Mouse (Mus musculus): ENCODE measurements at regions not wholly inside any gene's neighbourhood (a gene's known extent, or its start where the extent isn't known, plus 50 kb on each side); places are given as distances from the start of the nearest gene placed in this dataset.

DNA sequence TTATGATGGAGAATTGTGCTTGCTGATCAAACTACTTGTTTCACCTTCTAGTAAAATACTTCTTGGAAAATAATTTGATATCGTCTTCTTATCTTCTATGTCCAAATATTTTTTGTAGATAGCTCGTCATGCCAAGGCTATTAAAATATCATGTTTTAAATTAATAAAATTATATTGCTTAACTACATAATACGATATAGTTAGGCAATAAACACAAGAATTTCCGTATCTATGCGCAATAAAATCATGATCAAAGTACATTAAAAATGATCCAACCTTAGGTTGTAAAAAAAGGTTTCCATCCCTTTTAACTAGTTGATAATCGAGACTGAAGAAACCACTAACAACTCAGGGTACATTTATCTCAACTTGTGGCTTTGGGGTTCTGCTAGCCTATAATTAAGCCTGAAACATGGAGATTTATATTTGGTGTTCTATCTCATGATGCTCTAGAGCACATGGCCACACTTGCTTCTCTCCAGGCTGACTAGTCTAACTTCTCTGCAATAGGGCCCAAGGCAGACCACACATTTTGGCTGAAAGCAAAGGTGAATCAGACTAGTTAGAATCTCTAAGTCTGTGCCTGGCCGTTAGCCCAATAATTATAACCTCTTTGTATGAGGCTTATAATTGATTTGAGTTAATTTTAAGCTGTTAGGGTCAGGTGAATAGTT is 314.5 kb downstream of the Plod2 start:
- DNase-seq (ENCODE audit: low read depth, low spot score): no peak

DNA sequence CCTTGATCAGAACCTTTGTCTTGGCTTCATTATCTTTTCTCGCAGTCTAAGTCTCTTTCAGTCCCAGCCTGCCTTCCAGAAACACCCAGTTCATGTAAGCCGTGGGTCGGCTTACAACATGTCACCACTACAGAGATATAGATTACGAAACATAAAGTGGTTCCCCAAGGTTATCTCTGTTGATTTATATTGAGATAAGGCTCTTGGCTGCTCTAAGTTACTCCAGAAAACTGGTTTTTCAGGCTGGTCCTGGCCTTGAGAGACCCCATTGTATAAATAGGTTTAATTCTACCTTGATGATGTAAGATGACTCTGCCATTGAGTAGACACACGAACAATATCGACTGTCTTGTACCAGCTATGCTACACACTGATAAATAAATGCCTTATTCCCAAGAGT is 323.8 kb downstream of the Plod2 start:
- no peak for DNase-seq (ENCODE audit: low read depth, low spot score)

DNA sequence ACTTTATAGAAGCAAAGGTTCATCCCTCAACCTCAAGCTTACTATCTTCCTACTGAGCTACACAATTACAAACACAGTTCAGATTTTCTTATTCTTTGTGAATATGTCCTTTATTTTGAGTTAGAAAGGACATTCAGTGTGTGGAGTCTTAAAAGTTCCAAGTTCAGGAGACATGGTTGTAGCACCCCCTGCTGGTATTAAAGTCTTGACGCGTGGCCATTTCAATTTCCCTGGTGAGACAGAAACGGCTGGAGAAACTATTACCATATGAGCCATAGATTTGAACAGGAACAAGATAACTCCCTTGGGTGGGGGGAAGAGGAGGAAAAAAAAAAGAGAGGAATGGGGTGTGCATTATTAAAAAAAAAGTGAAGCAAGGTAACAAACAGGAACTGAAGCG is 336.6 kb downstream of the Plod2 start:
- peak; percentile 49 for DNase-seq (ENCODE audit: low read depth, low spot score)

DNA sequence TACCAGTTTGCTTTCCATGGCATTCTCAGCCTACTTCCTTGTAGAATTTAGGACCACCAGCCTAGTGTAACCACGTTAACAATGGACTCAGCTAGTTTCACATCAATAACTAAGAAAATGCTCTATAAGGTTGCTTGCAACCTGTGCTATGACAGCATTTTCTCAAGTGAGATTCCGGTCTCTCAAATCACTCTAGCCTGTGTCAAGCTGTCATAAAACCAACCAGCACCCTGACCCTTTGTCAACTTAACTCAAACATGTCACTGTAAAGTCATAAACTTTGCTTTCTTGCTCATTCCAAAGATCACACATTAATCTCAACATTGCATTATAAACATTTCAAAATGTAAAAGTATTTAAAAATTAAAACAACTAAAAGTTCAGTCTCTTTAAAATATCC is 337.8 kb downstream of the Plod2 start:
- no peak for DNase-seq (ENCODE audit: low read depth, low spot score)

DNA sequence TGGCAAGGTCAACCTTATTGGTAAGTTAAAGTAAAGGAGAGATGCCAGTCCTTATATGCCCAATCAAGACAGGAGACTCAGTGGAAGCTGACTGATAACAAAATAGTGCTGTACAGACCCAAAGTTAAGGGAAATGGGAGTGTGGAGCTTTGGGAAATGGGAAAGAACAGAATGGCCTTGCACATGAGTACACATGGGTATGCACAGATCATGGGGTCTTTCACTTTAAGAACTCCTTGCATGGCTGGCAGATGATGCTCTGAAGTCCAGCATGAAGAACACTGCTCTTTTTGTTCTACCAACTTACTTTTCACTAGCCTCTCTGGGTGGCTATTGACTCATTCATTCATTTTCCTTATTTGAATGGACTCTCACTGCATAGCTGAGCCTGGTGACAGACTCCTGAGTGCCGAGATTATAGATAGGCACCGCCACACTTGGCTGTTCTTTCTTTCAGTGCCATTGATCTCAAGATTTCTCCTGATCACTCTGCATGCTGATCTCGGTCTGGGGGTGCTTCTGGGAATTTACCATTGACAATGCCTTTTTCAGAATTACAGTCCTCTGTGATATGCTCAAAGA is 340.3 kb downstream of the Plod2 start:
- no peak for DNase-seq (ENCODE audit: low read depth, low spot score)

DNA sequence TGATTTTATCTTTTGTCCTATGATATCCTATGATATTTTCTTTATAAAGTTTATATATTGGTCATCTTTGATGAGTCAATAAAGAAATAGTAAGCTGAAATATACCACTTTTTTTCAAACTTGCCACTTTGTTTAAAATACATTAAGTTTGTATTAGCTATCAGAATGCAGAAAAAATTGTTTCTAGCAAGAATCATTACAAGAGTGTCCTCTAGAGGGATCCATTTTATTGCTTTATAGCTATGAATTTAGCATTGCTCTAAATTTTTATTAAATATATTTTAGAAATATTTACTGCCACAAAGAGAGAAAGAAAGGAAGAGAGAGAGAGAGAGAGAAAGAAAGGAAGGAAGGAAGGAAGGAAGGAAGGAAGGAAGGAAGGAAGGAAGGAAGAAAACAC is 348.0 kb downstream of the Plod2 start:
- DNase-seq (ENCODE audit: low read depth, low spot score): no peak

DNA sequence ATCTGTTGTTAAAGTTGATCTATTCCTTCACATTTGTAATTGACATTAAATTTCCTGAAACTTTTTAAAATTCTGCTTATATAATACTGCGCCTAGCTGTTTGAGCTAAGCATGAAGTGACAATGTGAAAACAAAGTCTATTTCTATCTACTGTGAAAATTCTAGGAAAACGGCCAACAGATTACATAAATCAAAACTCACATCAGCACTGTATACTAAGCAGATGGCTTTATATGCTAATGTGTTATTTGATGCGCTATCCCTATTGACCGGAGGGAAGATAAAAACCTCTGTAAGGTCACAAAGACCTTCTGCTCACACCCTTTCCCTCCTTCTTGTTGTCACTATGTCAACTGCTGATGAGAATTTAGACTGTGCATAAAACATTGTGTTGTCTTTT is 357.7 kb downstream of the Plod2 start:
- DNase-seq (ENCODE audit: low read depth, low spot score): no peak

DNA sequence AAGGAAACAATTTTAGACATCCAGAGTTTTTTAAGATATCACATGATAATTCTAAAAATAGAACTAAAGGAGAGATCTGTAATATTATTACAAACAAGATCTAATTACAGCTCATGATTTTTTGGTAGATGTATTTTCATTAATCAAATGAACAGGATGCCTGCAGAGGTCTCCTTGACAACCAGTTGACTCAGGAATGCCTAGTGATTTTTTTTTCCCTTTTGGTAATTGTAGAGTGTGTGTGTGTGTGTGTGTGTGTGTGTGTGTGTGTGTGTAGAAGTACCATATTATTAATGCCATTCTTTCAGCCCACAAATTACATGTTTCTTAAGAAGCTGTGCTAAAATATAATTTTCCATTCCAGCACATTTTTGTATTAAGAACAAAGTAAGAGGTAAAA is 365.1 kb downstream of the Plod2 start:
- no peak for DNase-seq (ENCODE audit: low read depth, low spot score)

DNA sequence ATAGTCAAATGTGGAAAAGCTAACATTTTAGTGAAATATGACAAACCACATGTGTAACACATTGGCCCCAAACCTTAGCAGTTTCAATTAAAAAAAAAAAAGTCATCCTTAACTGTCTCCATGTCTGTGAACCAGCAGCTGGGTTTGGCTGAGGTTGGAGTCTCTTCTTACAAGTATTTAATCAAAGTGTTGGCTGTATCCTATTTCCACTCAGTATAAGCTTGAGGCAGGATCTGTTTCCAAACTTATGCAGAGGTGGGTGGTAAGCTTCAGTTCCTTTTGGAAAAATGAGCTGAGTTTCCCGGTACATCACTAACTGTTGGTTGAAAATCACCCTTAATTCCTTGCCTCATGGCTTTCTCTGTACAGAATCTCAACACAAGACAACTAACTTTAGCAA is 377.4 kb downstream of the Plod2 start:
- DNase-seq (ENCODE audit: low read depth, low spot score): no peak

DNA sequence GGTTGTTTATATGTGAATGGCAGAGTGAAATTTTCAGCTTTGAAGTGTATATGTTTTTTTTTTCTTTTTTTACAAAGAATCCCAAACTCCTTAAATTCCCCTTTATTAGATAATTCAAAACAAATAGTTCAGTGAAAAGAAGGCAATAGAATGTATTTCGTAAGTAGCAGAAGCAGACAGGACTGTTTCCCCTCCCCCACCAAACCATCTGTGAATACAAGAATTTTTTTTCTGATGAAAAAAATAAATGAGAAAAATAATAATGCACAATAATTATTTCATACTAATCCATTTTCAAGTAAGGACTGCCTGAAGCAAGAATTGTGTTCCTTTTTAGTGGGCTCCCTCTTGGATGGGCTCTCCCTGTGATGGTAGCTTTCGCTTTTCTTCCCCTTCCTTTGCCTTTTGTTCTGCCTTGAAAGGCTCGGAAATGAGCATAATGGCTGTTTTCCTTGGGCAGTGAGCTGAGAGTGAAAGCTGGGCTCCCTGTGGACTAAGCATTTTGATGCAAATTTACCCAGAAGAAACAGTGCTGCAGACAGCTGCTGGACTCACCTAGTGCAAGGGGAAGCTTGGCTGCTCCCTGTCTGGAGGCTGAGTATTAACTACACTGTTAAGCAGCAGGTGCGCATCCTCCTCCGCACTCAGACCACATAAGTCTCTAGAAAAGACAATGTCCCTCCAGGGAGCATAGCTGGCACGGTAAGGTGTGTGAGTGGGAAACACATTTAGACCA is 388.4 kb downstream of the Plod2 start:
- DNase-seq (ENCODE audit: low read depth, low spot score): peak; percentile 96

DNA sequence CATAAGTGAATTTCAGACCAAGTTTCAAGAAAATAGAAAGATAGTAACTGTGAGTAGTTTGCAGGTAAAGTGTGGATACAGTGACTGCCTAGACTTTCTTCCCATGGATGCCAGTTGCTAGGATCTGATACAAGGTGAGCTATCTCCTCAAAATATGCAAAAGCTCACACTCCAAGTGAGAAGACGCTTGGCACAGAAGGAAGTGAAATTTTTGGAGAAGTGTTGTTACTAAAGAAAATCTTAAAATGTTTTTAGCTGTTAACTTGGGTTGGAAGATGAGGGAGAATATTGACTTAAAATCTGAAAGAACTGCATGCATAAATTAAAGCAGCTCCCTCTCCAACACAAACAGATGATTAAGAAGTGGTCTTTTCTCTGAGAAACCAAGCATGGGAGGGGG is 395.8 kb downstream of the Plod2 start:
- DNase-seq (ENCODE audit: low read depth, low spot score): no peak

DNA sequence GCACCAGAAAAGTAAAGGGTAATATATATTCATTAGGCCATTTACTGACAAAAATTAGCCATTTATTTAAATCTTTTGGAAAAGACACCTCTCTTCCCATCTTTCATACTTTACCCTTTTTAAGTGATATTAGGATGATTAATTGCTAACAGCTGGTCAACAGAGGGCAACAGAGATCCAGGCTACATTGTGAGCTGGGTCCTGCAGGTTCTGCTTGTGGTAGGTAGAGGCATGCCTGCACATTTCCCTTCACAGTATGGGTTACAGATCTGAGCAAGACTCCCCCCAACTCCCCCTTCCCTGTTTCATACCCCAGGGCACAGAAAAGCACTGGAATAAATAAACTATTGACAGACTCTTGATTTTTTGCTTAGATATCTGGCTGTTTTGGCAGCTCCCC is 408.1 kb downstream of the Plod2 start:
- DNase-seq (ENCODE audit: low read depth, low spot score): peak; percentile 17

DNA sequence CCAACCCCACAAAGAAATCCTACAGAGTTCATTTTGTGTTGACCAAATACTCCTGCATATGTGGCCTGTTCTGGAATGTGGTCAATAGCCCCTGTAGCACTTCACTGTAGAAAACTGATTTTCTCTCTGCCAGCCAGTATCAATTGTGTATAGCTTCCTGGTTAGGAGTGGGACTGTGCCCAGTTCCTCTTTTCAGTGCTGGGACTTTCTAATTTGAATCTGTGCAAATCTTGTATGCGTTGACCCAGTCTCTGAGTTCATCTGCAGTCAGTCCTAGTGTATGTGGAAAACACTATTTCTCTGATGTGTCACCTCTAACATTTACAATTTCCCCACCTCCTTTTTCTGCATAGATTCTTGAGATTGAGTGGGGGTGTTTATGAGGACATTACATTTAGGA is 421.3 kb downstream of the Plod2 start:
- DNase-seq (ENCODE audit: low read depth, low spot score): no peak

DNA sequence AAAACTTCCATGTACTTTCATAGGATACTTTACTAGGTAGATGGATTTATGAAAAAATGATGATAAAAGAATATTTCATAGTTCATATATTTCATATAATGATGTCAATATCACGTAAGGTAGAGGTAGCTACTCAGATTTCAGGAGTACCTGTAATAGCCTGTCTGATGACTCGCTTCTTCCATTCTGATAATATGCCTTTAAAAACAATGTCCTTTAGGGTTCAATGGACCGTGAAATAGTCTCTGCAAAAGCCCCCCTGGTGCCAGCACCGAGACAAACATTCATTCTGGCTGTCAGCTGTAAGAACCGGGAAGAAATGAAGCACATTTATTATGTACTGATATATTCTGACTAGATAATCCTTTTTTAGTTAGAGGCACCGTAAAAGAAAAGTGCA is 449.7 kb downstream of the Plod2 start:
- DNase-seq (ENCODE audit: low read depth, low spot score): no peak

DNA sequence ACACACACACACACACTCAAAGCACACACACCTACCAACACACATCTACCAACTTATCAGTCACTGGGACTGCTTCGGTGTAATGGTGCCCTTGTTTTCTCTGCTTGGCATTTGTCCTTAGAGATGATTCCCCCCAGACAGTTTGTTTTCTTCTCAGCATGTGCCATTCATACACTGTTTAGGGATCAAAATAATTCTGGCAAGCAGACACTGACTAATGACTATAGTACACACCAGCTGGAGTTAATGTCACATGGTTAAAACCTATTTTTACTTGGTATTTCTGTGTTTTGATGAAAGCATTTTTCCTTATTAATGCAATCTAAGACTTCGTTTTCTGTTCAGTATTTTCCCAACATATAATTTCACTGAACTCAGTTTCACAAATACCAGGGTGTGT is 454.1 kb downstream of the Plod2 start:
- no peak for DNase-seq (ENCODE audit: low read depth, low spot score)

DNA sequence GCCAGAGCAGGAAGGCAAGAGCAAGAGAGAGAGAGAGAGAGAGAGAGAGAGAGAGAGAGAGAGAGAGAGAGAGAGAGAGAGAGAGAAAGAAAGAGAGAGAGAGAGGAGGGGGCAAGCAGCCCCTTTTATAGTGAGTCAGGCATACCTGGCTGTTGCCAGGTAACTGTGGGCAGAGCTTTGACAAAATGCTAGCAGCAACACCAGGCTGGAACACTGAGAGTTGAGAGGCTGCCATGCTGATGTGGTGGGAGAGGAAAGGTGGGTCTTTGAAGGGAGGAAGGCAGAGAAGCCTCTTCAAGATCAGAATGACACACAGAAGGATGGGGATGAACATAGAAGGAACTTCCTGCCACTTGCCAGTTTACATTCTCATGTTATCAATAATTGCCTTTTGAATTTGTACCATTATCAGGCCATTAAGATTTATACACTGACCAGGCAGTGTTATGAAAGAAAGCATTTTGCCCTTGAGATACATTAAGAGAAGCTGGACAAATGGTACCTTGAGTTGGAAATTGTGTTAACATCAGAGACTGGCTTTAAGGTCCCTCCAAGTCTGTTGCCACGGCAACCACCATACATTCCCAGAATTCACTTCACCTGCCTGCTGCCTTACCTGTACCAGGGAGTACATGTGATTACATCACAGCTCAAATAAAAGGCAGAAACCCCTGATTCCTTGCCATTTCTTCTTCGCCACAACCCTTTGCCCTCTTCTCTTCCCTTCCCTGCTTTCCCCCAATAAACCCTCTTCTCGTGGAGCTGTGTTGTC is 463.3 kb downstream of the Plod2 start:
- DNase-seq (ENCODE audit: low read depth, low spot score): no peak

DNA sequence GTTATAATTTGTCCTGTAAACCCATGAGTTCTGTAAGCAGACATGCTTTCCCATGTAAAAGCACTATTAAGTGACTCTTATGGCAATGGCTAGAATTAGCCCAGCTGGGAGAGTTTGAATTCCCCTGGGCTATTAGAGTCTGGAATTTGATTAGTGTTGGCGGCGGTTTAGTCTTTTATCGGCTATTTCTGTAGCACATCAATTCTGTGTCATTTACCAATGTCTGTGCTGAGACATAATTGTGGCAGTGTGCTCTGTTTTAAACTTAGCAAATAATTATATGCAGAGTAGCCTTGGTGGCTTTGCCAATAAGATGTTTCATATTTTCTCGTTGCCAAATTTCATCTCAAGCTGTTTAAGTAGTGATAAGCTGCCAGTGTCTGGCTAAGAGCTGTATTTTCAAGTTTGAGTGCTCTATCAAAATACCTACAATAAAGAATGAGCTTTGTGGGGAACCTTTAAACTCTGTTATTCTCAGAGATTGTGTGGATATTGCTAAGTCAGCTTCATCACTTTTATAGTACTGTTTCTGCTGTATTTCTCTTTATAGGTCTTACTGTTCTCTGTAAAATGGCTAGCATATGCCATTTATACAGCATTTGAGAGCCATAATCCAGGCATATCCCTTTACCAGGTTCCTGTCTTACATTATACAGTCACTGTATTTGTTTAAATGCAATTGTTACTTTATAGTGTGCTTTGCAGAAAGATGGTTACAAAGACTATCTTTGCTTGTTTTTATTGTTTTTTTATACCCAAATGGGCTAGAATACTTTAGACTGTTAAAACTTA is 466.7 kb downstream of the Plod2 start:
- no peak for DNase-seq (ENCODE audit: low read depth, low spot score)

DNA sequence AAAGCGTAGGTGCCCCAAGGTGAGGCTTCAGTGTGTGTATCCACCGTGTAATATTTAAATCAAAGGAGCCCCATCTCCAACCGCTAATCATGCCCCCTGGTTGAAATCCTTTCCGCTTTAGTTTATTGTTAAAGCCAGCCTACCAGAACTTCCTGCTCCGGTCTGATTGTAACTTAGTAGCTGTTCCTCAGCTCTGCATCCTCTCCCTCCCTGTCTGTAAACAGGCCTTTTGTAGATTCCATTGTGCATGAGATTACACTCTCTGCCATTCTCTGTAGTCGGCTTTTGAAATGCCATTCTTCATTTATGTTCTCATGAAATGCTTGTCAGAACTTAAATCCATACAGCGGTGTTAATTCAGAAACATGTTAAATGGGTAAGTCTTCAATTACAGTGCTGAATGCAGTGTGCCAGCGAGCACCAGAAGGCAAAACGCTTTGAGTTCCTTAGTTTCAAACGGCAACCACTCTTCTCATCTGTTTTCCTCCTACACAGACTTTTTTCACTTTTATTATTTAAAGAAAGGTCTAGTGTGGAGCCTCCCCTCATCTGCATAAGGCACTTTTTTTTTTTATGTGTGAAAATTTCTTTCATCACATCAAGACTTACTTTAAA is 502.4 kb downstream of the Plod2 start:
- DNase-seq (ENCODE audit: low read depth, low spot score): no peak

DNA sequence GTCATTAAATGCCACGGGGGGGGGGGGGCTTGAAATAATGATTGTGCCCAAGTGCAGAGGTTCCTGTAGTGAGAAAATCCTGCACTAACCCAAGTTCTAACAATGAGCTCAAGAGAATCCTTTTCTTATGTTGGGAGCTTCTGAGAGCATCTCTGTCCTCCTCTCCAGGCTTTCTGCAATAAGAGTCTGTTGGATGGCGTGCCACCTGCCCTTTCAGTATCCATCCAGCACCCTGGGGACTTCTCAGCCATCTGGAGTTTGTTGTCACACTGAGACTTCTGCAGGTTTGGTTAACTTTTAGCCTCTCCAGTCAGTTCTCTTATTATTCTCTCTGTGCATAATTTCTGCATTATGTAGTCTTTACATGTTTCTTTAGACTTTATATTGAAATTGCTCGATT is 530.1 kb downstream of the Plod2 start:
- no peak for DNase-seq (ENCODE audit: low read depth, low spot score)

DNA sequence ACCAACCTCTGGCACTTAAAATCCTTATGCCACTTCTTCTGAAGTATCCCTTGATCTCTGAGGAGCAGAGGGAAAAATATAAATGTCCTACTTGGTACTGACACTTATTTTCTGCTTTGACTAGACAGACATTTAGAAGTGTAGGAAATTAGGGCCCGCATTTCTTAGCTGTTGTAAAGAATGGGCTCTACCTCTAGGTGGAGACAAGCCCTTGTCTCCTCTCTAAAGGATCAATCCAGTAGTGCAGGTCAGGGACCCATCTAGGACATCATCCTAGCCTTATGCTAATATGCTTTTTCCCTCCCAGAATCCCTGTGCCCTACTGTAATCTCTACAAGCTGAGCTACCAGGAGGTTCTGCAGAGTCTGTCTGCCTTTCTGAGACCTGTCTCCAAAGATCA is 541.1 kb downstream of the Plod2 start:
- DNase-seq (ENCODE audit: low read depth, low spot score): peak; percentile 41

DNA sequence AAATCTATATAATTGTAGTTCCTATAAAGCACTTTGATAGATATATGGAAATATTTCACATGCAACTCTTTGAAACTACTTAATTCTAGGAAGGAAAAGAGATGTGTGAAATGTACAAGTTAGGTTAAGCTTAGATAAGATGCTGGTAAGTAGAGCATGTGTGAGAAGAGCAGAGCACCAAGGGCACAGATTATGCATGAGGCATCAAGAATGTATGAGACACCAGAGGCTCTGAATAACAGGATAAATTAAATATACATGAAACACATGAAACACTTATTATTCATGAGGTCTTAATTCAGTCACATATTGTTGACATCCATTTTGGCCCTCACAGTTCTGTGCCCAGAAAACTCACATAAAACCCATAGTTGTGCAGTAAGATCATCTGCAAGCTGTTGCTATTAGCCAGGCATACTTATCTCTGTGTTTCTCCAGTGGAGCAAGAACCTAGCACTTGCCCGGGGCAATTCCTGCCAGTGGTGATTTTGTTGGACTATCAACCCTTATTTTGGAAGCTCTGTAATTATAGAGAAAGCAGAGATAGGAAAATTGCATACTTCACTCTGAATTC is 556.1 kb downstream of the Plod2 start:
- no peak for DNase-seq (ENCODE audit: low read depth, low spot score)
